Mouse (Mus musculus) neural tube, embryonic 11.5 days (tissue): ENCODE data around the gene Smarcc1. TPM values are rescaled to one million over a fixed set of nuclear protein-coding genes. Genes with fewer than 3 reads are reported as not detected.
"Not testable (repeated sequence)": the region's sequence is repeated elsewhere in the genome, so short reads cannot be mapped to it uniquely, and the experiment has no call there.

Experiments used
- ATAC-seq: fragments of 200-750 bp; cut with Nextera tagmentation; 2 replicates; pipeline ENCODE4 v1.8.0; 2017; ENCODE audit warnings: moderate number of reproducible peaks, mild to moderate bottlenecking, moderate TSS enrichment, moderate library complexity; ENCODE audit not compliant: insufficient read depth, low FRiP score, low TSS enrichment
- DNase-seq: peaks from one replicate; pipeline ENCODE4 v3.0.0-alpha.2; 2015; ENCODE audit warnings: low spot score
- H3K27ac ChIP-seq: fragments of 300-500 bp; sonication (generic); 2 replicates; pipeline ENCODE4 v1.5.1; 2014; ENCODE audit warnings: low read depth, mild to moderate bottlenecking, low read length
- H3K27me3 ChIP-seq: fragments of 300-500 bp; sonication (generic); 2 replicates; pipeline ENCODE4 v1.6.1; 2014; ENCODE audit warnings: mild to moderate bottlenecking, low read length, mixed read lengths; ENCODE audit not compliant: control insufficient read depth, insufficient read depth
- H3K36me3 ChIP-seq: fragments of 300-500 bp; sonication (generic); 2 replicates; pipeline ENCODE4 v1.6.1; 2014; ENCODE audit warnings: mild to moderate bottlenecking, low read length, moderate library complexity, mixed read lengths; ENCODE audit not compliant: control insufficient read depth, insufficient read depth
- H3K4me1 ChIP-seq: fragments of 300-500 bp; sonication (generic); 2 replicates; pipeline ENCODE4 v1.6.1; 2014; ENCODE audit warnings: low read length, mixed read lengths; ENCODE audit not compliant: control insufficient read depth, insufficient read depth
- H3K4me2 ChIP-seq: fragments of 300-500 bp; sonication (generic); 2 replicates; pipeline ENCODE4 v1.6.1; 2014; ENCODE audit warnings: low read depth, mild to moderate bottlenecking, moderate library complexity
- H3K4me3 ChIP-seq: fragments of 300-500 bp; sonication (generic); 2 replicates; pipeline ENCODE4 v1.5.1; 2014; ENCODE audit warnings: low read depth, low read length
- H3K9ac ChIP-seq: fragments of 300-500 bp; sonication (generic); 2 replicates; pipeline ENCODE4 v1.6.1; 2014; ENCODE audit warnings: mild to moderate bottlenecking, low read length
- H3K9me3 ChIP-seq: fragments of 300-500 bp; sonication (generic); 2 replicates; pipeline ENCODE4 v1.6.1; 2016; ENCODE audit warnings: low read length; ENCODE audit not compliant: control insufficient read depth
- WGBS: fragments of 180-500 bp; shearing (Covaris S2); extraction: QIAGEN DNeasy Blood & Tissue Kit; methylation state at CpG from one replicate; pipeline ENCODE4 v1.1.7; 2014; 5-methylcytosine and 5-hydroxymethylcytosine counted together
- polyA plus RNA-seq: library from polyadenylated mRNA; unstranded; fragments of >200 nt; fragmentation: Nextera tagmentation; extraction: Ambion mirVana; gene quantifications from 2 replicates; pipeline ENCODE4 v1.2.1, GENCODE M21; 2014

Gene Smarcc1
- polyA plus RNA-seq, 1 experiment from 2014 or later, result 157 TPM

DNA sequence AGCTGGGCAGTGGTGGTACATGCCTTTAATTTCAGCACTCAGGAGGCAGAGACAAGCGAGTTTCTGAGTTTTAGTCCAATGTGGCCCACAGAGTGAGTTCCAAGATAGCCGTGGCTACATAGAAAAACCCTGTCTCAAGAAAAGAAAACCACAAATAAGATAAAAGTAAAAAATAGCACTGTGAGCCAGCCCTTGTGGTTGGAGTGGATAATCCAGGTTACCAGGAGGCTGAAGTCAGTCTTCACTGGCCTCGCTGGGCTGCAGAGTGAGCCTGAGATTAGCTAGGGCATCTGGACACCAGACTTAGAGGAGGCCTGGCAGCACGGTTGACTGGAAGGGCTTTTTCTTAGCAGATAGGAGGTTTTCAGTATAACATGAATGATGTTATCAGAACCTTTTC, 21.6 kb downstream of the Smarcc1 start:
- peaks cover 4% of the 10 kb centered on the region for H3K36me3 ChIP-seq
- 88% methylated on average over 4 of the region's 4 CpGs for WGBS
- H3K27ac ChIP-seq, result no peak overlapping the region
- peaks cover 3% of the 10 kb centered on the region; the same call in 1 of the 2 replicates for H3K4me1 ChIP-seq
- H3K9me3 ChIP-seq, result no peaks in the 10 kb centered on the region
- DNase-seq (no peak), ATAC-seq (no peak)
- no peaks in the 10 kb centered on the region for H3K27me3 ChIP-seq
- no peak overlapping the region for H3K9ac ChIP-seq
- no peak overlapping the region for H3K4me2 ChIP-seq
- H3K4me3 ChIP-seq, result no peak overlapping the region

GRCm38 (mm10) chr9:110142097-110142496, 24.6 kb downstream of the Smarcc1 start:
- no peak overlapping the region for H3K4me2 ChIP-seq
- no peak overlapping the region for H3K9ac ChIP-seq
- ATAC-seq, result no peak
- no peaks in the 10 kb centered on the region for H3K9me3 ChIP-seq
- no peaks in the 10 kb centered on the region for H3K27me3 ChIP-seq
- 95% methylated on average over 1 of the region's 1 CpGs for WGBS
- no peak overlapping the region for H3K4me3 ChIP-seq
- no peak for DNase-seq
- H3K36me3 ChIP-seq, result peaks cover 2% of the 10 kb centered on the region
- H3K4me1 ChIP-seq, result no peaks in the 10 kb centered on the region
- no peak overlapping the region for H3K27ac ChIP-seq

- Histone ChIP-seq H3K36me3 (peaks cover 10% of the 10 kb centered on the region), H3K27me3 (no peaks in the 10 kb centered on the region), H3K4me2 (no peak overlapping the region), H3K4me1 (no peaks in the 10 kb centered on the region), H3K9ac (no peak overlapping the region), H3K4me3 (no peak overlapping the region), H3K27ac (no peak overlapping the region), H3K9me3 (no peaks in the 10 kb centered on the region)
- ATAC-seq, result no peak
- 81% methylated on average over 2 of the region's 2 CpGs for WGBS
- DNase-seq, result no peak
Observed at GRCm38 (mm10) chr9:110148598-110148997, 31.1 kb downstream of the Smarcc1 start.

- Histone ChIP-seq H3K9me3 (no peaks in the 10 kb centered on the region), H3K27me3 (no peaks in the 10 kb centered on the region), H3K4me1 (no peaks in the 10 kb centered on the region), H3K36me3 (peaks cover 9% of the 10 kb centered on the region), H3K4me2 (no peak overlapping the region), H3K9ac (no peak overlapping the region), H3K4me3 (no peak overlapping the region), H3K27ac (no peak overlapping the region)
- ATAC-seq (no peak), DNase-seq (no peak)
- WGBS, result 92% methylated on average over 1 of the region's 1 CpGs
Observed at GRCm38 (mm10) chr9:110159036-110159435, 41.5 kb downstream of the Smarcc1 start.

GRCm38 (mm10) chr9:110160486-110160885, 43.0 kb downstream of the Smarcc1 start:
- not testable (repeated sequence) for H3K4me2 ChIP-seq, H3K9ac ChIP-seq, H3K9me3 ChIP-seq, DNase-seq, H3K27ac ChIP-seq, H3K4me3 ChIP-seq, H3K27me3 ChIP-seq, ATAC-seq, H3K4me1 ChIP-seq
- H3K36me3 ChIP-seq, result peaks cover 15% of the 10 kb centered on the region
- 97% methylated on average over 2 of the region's 2 CpGs for WGBS

DNA sequence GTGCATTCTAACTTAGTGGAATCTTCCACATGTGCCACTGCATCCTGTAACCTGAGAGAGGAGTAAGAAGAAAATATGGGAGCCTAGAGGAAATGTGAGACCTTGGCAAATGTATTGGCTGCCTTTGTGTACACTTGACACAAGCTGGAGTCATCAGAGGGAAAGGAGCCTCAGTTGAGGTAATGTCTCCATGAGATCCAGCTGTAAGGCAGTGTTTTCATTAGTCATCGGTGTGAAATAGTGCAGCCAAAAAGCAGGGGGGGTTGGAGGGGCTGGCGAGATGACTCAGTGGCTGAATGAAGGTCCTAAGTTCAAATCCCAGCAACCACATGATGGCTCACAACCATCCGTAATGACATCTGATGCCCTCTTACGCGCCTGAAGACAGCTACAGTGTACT, 44.9 kb downstream of the Smarcc1 start:
- H3K36me3 ChIP-seq, result peaks cover 13% of the 10 kb centered on the region
- ATAC-seq, result no peak

DNA sequence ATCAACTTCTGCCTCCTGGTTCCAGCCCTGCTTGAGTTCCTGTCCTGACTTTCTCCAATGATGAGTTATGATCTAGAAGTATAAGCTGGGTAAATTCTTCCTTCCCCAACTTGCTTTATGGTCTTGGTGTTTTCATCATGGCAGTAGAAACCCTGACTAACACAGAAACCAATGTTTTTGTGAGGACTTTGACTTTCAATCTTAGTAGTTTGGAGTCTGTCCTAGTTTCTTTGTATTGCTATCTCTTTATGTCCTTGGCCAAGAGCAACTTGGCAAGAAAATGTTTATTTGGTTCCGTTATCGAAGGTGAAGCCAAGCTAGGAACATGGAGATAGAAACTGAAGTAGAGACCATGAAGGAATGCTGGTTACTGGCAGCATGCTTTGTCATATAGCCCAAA, 45.6 kb downstream of the Smarcc1 start:
- no peak for DNase-seq
- no peaks in the 10 kb centered on the region for H3K9me3 ChIP-seq
- WGBS, result 98% methylated on average over 2 of the region's 2 CpGs
- no peak overlapping the region for H3K4me2 ChIP-seq
- H3K4me1 ChIP-seq, result no peaks in the 10 kb centered on the region
- H3K27ac ChIP-seq, result no peak overlapping the region
- peaks cover 17% of the 10 kb centered on the region for H3K36me3 ChIP-seq
- H3K27me3 ChIP-seq, result no peaks in the 10 kb centered on the region
- no peak overlapping the region for H3K9ac ChIP-seq
- no peak overlapping the region for H3K4me3 ChIP-seq
- ATAC-seq, result no peak

More for the DNA sequence above, 44.9 kb downstream of the Smarcc1 start:
- H3K27ac ChIP-seq, result no peak overlapping the region
- H3K4me3 ChIP-seq, result no peak overlapping the region
- WGBS, result 86% methylated on average over 5 of the region's 5 CpGs
- H3K4me1 ChIP-seq, result no peaks in the 10 kb centered on the region
- no peaks in the 10 kb centered on the region for H3K27me3 ChIP-seq
- no peak overlapping the region for H3K4me2 ChIP-seq
- H3K9me3 ChIP-seq, result no peaks in the 10 kb centered on the region
- H3K9ac ChIP-seq, result no peak overlapping the region
- DNase-seq, result no peak

GRCm38 (mm10) chr9:110170858-110171257, 53.4 kb downstream of the Smarcc1 start:
- 92% methylated on average over 5 of the region's 5 CpGs for WGBS
- no peak overlapping the region for H3K4me3 ChIP-seq
- no peak for DNase-seq

GRCm38 (mm10) chr9:110199870-110200269, 82.4 kb downstream of the Smarcc1 start:
- Histone ChIP-seq H3K4me1 (no peaks in the 10 kb centered on the region), H3K4me3 (no peak overlapping the region), H3K9ac (no peak overlapping the region), H3K27me3 (no peaks in the 10 kb centered on the region), H3K4me2 (no peak overlapping the region), H3K36me3 (peaks cover 18% of the 10 kb centered on the region), H3K27ac (no peak overlapping the region), H3K9me3 (no peaks in the 10 kb centered on the region)
- no peak for ATAC-seq
- no peak for DNase-seq
- WGBS, result 92% methylated on average over 2 of the region's 2 CpGs

More at GRCm38 (mm10) chr9:110170858-110171257, 53.4 kb downstream of the Smarcc1 start:
- Histone ChIP-seq H3K27ac (no peak overlapping the region), H3K4me2 (no peak overlapping the region), H3K9ac (no peak overlapping the region), H3K9me3 (no peaks in the 10 kb centered on the region), H3K4me1 (no peaks in the 10 kb centered on the region), H3K27me3 (no peaks in the 10 kb centered on the region), H3K36me3 (peaks cover 14% of the 10 kb centered on the region)
- ATAC-seq, result no peak
